Mouse (Mus musculus): Measurements from ENCODE around the gene Tns2. TPM values are rescaled to one million over a fixed set of nuclear protein-coding genes. Genes with fewer than 3 reads are reported as not detected.
"Not testable (repeated sequence)": the region's sequence is repeated elsewhere in the genome, so short reads cannot be mapped to it uniquely, and the experiment has no call there.

Gene Tns2
- 10 to 100 TPM; 10.0 to 15.8 TPM for total RNA-seq (2021)
- long read RNA-seq, experiment 1, full-length matches to known transcripts = 1 of 2 reads
- long read RNA-seq, experiment 1, partial matches to known transcripts = 1 of 2 reads
- long read RNA-seq, experiment 1, other reads (novel, unspliced or antisense) = 0 of 2 reads
- long read RNA-seq, experiment 2, full-length matches to known transcripts = 1 of 3 reads
- long read RNA-seq, experiment 2, partial matches to known transcripts = 1 of 3 reads
- long read RNA-seq, experiment 2, other reads (novel, unspliced or antisense) = 1 of 3 reads

DNA sequence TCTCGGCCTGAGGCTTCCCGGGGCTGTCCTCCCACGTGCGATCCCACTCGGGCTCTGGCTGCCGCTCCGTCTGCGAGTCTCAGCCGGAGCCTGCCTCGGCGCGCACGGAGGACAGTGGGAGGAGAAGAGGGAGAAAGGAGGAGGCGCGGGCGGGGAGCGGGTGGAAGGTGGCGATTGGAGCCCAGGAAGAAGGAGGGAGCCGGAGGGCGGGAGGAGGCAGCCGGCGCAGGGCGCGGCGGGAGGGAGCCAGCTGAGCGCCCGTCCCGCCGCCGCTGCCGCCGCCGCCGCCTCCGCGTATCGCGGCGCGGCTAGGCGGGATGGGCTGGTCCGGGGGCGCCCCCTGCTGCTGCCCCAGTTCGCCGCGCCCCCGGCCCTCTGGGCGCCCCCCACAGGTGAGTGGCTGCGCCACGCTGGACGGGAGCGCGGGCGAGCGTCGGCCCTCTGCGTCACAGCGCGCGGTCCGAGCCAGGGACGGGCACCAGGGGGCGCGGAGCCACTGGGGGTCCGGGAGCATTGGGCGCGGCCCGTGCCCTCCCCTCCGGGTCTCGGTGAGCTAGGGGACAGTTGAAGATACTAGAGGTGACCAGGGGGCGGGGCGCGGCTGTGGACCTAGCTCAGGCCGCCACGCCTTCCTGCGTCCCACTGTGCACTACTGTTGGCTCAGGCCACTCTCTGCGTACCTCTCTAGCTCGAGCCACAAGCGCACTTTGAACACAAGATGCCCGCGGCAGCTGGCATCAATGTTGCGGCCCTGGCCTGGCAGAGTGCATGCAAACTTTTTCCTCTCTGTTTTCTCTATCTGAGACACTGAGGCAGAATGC, at the start of gene Tns2:
Gene Tns2, plus strand, starts transcription at position 253 of the 821 bp plus-strand sequence.
- peak in 1 of 2 experiments; percentile 66 for DNase-seq (ENCODE audit: low spot score in 2 of 2)

DNA sequence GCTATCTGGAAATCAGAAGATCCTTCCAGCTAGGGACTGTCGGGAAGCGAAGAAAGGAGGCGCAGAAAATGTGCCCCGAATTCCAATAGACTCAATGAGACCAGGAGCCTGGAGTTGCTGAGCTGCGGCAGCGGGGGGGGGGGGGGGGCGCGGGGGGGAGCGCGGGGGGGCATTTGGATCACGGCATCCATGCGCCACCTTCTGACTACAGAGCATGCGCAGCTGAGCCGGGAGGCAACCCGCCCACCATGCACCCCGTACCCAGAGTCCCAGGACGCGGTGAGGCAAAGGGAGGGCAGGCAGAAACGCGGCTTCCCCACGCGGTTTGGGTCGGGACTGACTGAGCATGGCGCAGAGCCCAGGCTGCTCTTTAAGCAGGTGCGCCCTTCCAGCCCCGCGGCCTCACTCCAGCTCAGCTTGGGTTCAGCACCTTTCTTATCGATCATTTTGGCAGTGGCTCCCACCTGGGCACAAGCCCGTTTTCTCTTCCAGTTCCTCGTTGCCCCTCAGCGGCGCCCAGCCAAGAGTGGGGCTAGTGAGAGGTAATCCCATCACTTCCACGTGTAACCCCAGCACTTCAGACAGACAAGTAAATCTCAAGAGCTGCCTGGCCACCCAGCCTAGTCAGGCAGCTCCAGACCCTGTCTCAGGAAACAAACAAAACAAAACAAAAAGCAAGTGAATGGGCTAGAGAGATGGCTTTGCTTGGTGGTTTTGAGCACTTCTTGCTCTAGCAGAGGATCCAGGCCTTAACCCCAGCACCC, 48.1 kb upstream of the Tns2 start:
- peak; percentile 45 to 65 for DNase-seq (ENCODE audit: low spot score in 2 of 2)

GRCm38 (mm10) chr15:102056495-102057174, 43.6 kb upstream of the Tns2 start:
- no peak for DNase-seq (ENCODE audit: low spot score in 2 of 2)

DNA sequence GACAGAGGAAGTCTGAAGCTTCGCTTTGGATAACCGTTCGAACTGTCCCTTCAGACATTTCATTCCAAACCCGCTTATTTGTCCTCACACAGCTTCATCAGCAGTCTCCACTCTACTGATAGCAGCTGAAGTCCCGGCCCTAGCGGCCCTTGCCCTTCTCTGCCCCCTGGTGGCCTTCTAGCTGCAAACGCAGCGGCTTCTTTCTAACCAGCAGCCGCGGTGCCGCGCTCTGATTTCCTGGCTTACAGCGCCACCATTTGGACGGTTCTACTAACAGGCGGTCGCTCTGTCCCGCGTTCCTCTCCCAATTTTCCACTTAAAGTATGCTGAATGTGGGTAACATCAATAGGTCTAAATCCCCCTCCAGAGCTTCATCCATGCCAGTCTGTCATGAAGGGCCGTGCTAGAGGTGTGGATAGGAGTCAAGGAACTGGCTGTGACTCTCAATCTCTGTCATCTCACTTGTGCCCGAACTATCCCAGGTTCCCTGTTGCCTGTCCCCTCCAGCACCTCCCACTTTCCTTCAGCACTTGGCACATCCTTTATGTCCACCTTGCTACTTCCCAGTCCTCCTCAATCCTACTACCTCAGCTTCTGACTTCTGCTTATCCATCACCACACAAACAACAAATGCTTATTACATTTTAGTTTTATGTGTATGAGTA, 34.4 kb upstream of the Tns2 start:
- peak; percentile 89 to 95 for DNase-seq (ENCODE audit: low spot score in 2 of 2)

GRCm38 (mm10) chr15:102070476-102071467, 29.4 kb upstream of the Tns2 start:
- DNase-seq (ENCODE audit: low spot score in 2 of 2) = no peak

GRCm38 (mm10) chr15:102072963-102073558, 27.2 kb upstream of the Tns2 start:
- no peak for DNase-seq (ENCODE audit: low spot score in 2 of 2)

- DNase-seq (ENCODE audit: low spot score in 2 of 2) = peak; percentile 98 to 99
Measured at GRCm38 (mm10) chr15:102073559-102074069, 26.6 kb upstream of the Tns2 start, which contains the start of gene Eif4b. Gene Eif4b, plus strand, starts transcription at chr15:102073773.

GRCm38 (mm10) chr15:102074070-102074731, 26.0 kb upstream of the Tns2 start:
- DNase-seq (ENCODE audit: low spot score in 2 of 2) = peak; percentile 59 to 63

- DNase-seq (ENCODE audit: low spot score in 2 of 2) = no peak
Measured at GRCm38 (mm10) chr15:102074876-102075585, 25.2 kb upstream of the Tns2 start.

GRCm38 (mm10) chr15:102077111-102077677, 23.0 kb upstream of the Tns2 start:
- DNase-seq (ENCODE audit: low spot score in 2 of 2) = no peak

DNA sequence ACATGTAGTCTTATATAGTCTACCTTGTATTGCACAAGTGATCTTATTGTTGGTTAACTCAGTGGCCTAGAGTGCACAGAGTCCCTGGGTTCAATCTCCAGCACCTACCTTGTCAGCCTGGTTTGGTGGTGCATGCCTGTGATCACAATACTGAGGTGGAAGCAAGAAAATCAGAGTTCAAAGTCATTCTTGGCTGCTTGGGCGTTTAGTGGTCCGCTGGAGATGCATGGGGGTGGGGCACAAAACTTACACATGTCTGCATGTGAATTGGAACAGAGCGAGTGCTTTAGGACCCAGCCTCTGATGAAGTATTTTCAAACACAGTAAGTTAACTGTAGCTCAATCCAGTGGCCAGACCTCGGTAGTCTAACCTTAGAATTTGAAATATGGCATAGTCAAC, 21.0 kb upstream of the Tns2 start:
- DNase-seq (ENCODE audit: low spot score in 2 of 2) = no peak

- not testable (repeated sequence) for DNase-seq (ENCODE audit: low spot score in 2 of 2)
Measured at GRCm38 (mm10) chr15:102079924-102080323, 20.3 kb upstream of the Tns2 start.

- DNase-seq (ENCODE audit: low spot score in 2 of 2) = no peak
Measured at GRCm38 (mm10) chr15:102080429-102080828, 19.8 kb upstream of the Tns2 start.

- DNase-seq (ENCODE audit: low spot score in 2 of 2) = no peak
Measured at GRCm38 (mm10) chr15:102082148-102082547, 18.1 kb upstream of the Tns2 start.

- DNase-seq (ENCODE audit: low spot score in 2 of 2) = no peak
Measured at GRCm38 (mm10) chr15:102083028-102083427, 17.2 kb upstream of the Tns2 start.

- no peak for DNase-seq (ENCODE audit: low spot score in 2 of 2)
Measured at GRCm38 (mm10) chr15:102089914-102090585, 10.2 kb upstream of the Tns2 start.
